In genomic region chr12:113330266-113330665, GRCm38 (mm10) we compare ENCODE assay signal across 25 mouse cellular contexts.
"Had no signal": no experiment of that assay in that cellular context is flagged by ENCODE, and none has a peak within 500 bp of the region (broad histone marks: within the 10 kb centered on the region; RNA-seq: fewer than 3 reads in every experiment).

No protein-coding gene starts in this region.

- H3K27ac ChIP-seq: gastrocnemius, adult 2 months; heart, adult 2 months; heart, embryonic 13.5 days; heart, embryonic 15.5 days; hindbrain, embryonic 10.5 days; hindbrain, embryonic 12.5 days; hindbrain, embryonic 14.5 days; intestine, embryonic 15.5 days; layer of hippocampus, adult 2 months; left cerebral cortex, adult 2 months; limb, embryonic 10.5 days; limb, embryonic 12.5 days had no signal

- H3K27me3 ChIP-seq: heart, embryonic 13.5 days; heart, embryonic 15.5 days; hindbrain, embryonic 12.5 days; intestine, embryonic 15.5 days; limb, embryonic 12.5 days had no signal

- H3K36me3 ChIP-seq: heart, embryonic 13.5 days; heart, embryonic 15.5 days; hindbrain, embryonic 10.5 days; hindbrain, embryonic 12.5 days; intestine, embryonic 15.5 days; limb, embryonic 10.5 days; limb, embryonic 12.5 days had no signal

- H3K9me3 ChIP-seq: heart, embryonic 13.5 days; heart, embryonic 15.5 days; hindbrain, embryonic 10.5 days; hindbrain, embryonic 12.5 days; intestine, embryonic 15.5 days; limb, embryonic 10.5 days; limb, embryonic 12.5 days had no signal

- H3K4me2 ChIP-seq: heart, embryonic 11.5 days; heart, embryonic 13.5 days; heart, embryonic 15.5 days; hindbrain, embryonic 12.5 days; hindbrain, embryonic 14.5 days; intestine, embryonic 15.5 days; limb, embryonic 12.5 days; liver, embryonic 11.5 days had no signal

- H3K9ac ChIP-seq: heart, embryonic 13.5 days; heart, embryonic 15.5 days; hindbrain, embryonic 12.5 days; hindbrain, embryonic 14.5 days; intestine, embryonic 15.5 days; limb, embryonic 12.5 days had no signal

- DNase-seq: gastrocnemius, adult 2 months; gastrocnemius, postnatal 25 days; heart, postnatal 14 days; heart, postnatal 36 days; kidney, adult 18-20 months; kidney, adult 8-10 months; kidney, postnatal 10 days; kidney, postnatal 4 days; liver had no signal

- H3K4me1 ChIP-seq: heart, embryonic 13.5 days; heart, embryonic 15.5 days; hindbrain, embryonic 10.5 days; hindbrain, embryonic 12.5 days; intestine, embryonic 15.5 days; limb, embryonic 10.5 days; limb, embryonic 12.5 days had no signal

- H3K4me3 ChIP-seq: gastrocnemius, adult 2 months; heart, adult 2 months; heart, embryonic 13.5 days; heart, embryonic 15.5 days; hindbrain, embryonic 10.5 days; hindbrain, embryonic 12.5 days; intestine, embryonic 15.5 days; layer of hippocampus, adult 2 months; left cerebral cortex, adult 2 months; limb, embryonic 10.5 days; limb, embryonic 12.5 days had no signal

- ATAC-seq: hindbrain, embryonic 16.5 days; inflammation-experienced regulatory T-cells, adult 6 months; intestine, embryonic 15.5 days; intestine, postnatal 0 days had no signal
